Mouse (Mus musculus): ENCODE results near the gene Rflna. TPM values are rescaled to one million over a fixed set of nuclear protein-coding genes. Genes with fewer than 3 reads are reported as not detected.

Rflna gene
- total and polyA plus RNA-seq, 3 experiments: not detected

GRCm38 (mm10) chr5:125058267-125058668 is 55.2 kb downstream of the Rflna start:
- no peak overlapping the region for H3K9ac ChIP-seq (ENCODE audit: control insufficient read depth, low read depth, low read length, poor library complexity, severe bottlenecking)
- no peaks in the 10 kb centered on the region for H3K36me3 ChIP-seq (ENCODE audit: control insufficient read depth in 1 of 2, insufficient read depth in 2 of 2, low read length in 2 of 2)
- no peak overlapping the region for H3K27ac ChIP-seq (ENCODE audit: control insufficient read depth, low read depth, low read length)

More at GRCm38 (mm10) chr5:125058267-125058668, 55.2 kb downstream of the Rflna start:
- H3K4me3 ChIP-seq (ENCODE audit: control insufficient read depth in 1 of 2, insufficient read depth in 1 of 2, low read depth in 2 of 2, low read length in 2 of 2): no peak overlapping the region
- H3K9me3 ChIP-seq (replicated peaks; ENCODE audit: insufficient read depth, low read length): no peaks in the 10 kb centered on the region
- H3K27me3 ChIP-seq (ENCODE audit: control insufficient read depth in 1 of 2, insufficient read depth in 2 of 2, low read length in 2 of 2): no peaks in the 10 kb centered on the region
- DNase-seq (ENCODE audit: low read depth, low spot score): no peak
- H3K79me2 ChIP-seq (ENCODE audit: control insufficient read depth, insufficient read depth, low read length, poor library complexity): no peaks in the 10 kb centered on the region
- TF ChIP-seq GABPA (IDR thresholded peaks at IDR 0.05; ENCODE audit: low read depth, low read length) (no peak), ZMIZ1 (IDR thresholded peaks at IDR 0.05; ENCODE audit: low read depth, low read length) (no peak), JUND (IDR thresholded peaks at IDR 0.05; ENCODE audit: low read depth, low read length) (no peak), TAL1 (IDR thresholded peaks at IDR 0.05; ENCODE audit: low read length) (no peak), NELFE (IDR thresholded peaks at IDR 0.05; ENCODE audit: low read depth, low read length) (no peak)
- no peaks in the 10 kb centered on the region for H3K4me1 ChIP-seq (ENCODE audit: control insufficient read depth in 1 of 2, insufficient read depth in 2 of 2, low read length in 2 of 2)

Other genes with a start within 250 kb of the Rflna start
- gene Ccdc92, start 140.8 kb upstream of the Rflna start, total RNA-seq (2012; rRNA removed): 7.6 and 9.2 TPM in 2 replicates
- gene Ccdc92, start 140.8 kb upstream of the Rflna start, polyA plus RNA-seq (2012; ENCODE audit: insufficient read depth in 1 of 2, insufficient read length in 2 of 2, low read depth in 1 of 2, low replicate concordance in 2 of 2, missing spikeins in 1 of 2): 100 to 1,000 TPM in 1 of 2 experiments, 10 to 100 TPM in 1; 40.3 to 467 TPM
- 15.9 and 18.6 TPM in 2 replicates for gene Zfp664, start 140.5 kb upstream of the Rflna start, total RNA-seq (2012; rRNA removed)
- gene Zfp664, start 140.5 kb upstream of the Rflna start, polyA plus RNA-seq (2012; ENCODE audit: insufficient read depth in 1 of 2, insufficient read length in 2 of 2, low read depth in 1 of 2, low replicate concordance in 2 of 2, missing spikeins in 1 of 2): 100 to 1,000 TPM in 1 of 2 experiments, 10 to 100 TPM in 1; 37.7 to 205 TPM
- 5.0 and 7.7 TPM in 2 replicates for gene Ncor2, start 176.0 kb downstream of the Rflna start, total RNA-seq (2012; rRNA removed)
- 10 to 100 TPM in 1 of 2 experiments, not detected in 1; 46.8 TPM for gene Ncor2, start 176.0 kb downstream of the Rflna start, polyA plus RNA-seq (2012; ENCODE audit: insufficient read depth in 1 of 2, insufficient read length in 2 of 2, low read depth in 1 of 2, low replicate concordance in 2 of 2, missing spikeins in 1 of 2)

Data from MEL (cell line).